Mouse (Mus musculus) kidney, embryonic 15.5 days (tissue): ENCODE measurements around the gene Cpm. TPM values are rescaled to one million over a fixed set of nuclear protein-coding genes. Genes with fewer than 3 reads are reported as not detected.
"Not testable (repeated sequence)": the region's sequence is repeated elsewhere in the genome, so short reads cannot be mapped to it uniquely, and the experiment has no call there.

Experiments used
- ATAC-seq: fragments of 200-750 bp; cut with Nextera tagmentation; replicated peaks from 2 replicates; pipeline ENCODE4 v1.8.0; 2017; ENCODE audit warnings: moderate TSS enrichment; ENCODE audit not compliant: low FRiP score
- H3K27ac ChIP-seq: fragments of 300-500 bp; sonication (generic); 2 replicates; pipeline ENCODE4 v1.5.1; 2015; ENCODE audit warnings: mild to moderate bottlenecking, inconsistent platforms
- H3K27me3 ChIP-seq: fragments of 300-500 bp; sonication (generic); 2 replicates; pipeline ENCODE4 v1.6.1; 2015; ENCODE audit warnings: inconsistent platforms
- H3K36me3 ChIP-seq: fragments of 300-500 bp; sonication (generic); 2 replicates; pipeline ENCODE4 v1.6.1; 2015; ENCODE audit warnings: inconsistent platforms
- H3K4me1 ChIP-seq: fragments of 300-500 bp; sonication (generic); 2 replicates; pipeline ENCODE4 v1.6.1; 2015; ENCODE audit warnings: inconsistent platforms
- H3K4me2 ChIP-seq: fragments of 300-500 bp; sonication (generic); 2 replicates; pipeline ENCODE4 v1.6.1; 2015; ENCODE audit warnings: moderate library complexity, mild to moderate bottlenecking, inconsistent platforms
- H3K4me3 ChIP-seq: fragments of 300-500 bp; sonication (generic); replicated peaks from 2 replicates; pipeline ENCODE4 v1.5.1; 2015; ENCODE audit warnings: mild to moderate bottlenecking, inconsistent platforms
- H3K9ac ChIP-seq: fragments of 300-500 bp; sonication (generic); 2 replicates; pipeline ENCODE4 v1.6.1; 2015; ENCODE audit warnings: mild to moderate bottlenecking, inconsistent platforms
- H3K9me3 ChIP-seq: fragments of 300-500 bp; sonication (generic); replicated peaks from 2 replicates; pipeline ENCODE4 v1.6.1; 2016; ENCODE audit warnings: inconsistent platforms
- WGBS: fragments of 180-500 bp; shearing (Covaris S2); methylation state at CpG from one replicate; pipeline ENCODE4 v1.1.7; 2015; ENCODE audit warnings: mixed read lengths; 5-methylcytosine and 5-hydroxymethylcytosine counted together
- polyA plus RNA-seq: library from polyadenylated mRNA; unstranded; fragments of >200 nt; fragmentation: Nextera tagmentation; extraction: Ambion mirVana; gene quantifications from 2 replicates; pipeline ENCODE4 v1.2.1, GENCODE M21; 2015

Cpm gene
- polyA plus RNA-seq, 1 experiment from 2014 or later, result 31.5 TPM

DNA sequence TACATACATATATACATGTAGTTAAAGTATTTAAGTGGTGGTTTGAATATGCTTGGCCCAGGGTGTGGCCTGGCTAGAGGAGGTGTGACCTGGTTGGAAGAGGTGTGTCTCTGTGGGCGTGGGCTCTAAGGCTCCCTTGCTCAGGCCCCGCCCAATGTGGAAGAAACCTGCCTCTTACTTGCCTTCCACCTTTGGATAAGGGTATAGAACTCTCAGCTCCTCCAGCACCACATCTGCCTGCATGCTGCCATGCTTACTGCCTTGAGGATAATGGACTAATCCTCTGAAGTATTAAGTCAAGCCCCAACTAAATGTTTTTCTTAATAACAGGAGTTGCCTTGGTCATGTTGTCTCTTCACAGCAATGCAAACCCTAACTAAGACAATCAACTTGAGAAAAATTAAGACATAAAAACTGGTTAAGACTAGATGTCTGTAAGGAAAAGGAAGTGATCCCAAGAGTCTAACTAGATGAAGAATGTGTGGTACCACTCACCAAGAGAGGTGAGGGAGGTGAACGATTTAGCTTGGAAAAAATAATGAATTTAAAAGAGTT lies 68.3 kb downstream of the Cpm start:
- WGBS, result 87% methylated on average over 3 of the region's 3 CpGs
- Histone ChIP-seq H3K27ac (no peak overlapping the region), H3K4me3 (no peak overlapping the region), H3K9ac (no peak overlapping the region), H3K27me3 (no peaks in the 10 kb centered on the region), H3K4me1 (no peaks in the 10 kb centered on the region), H3K36me3 (peaks cover 92% of the 10 kb centered on the region), H3K9me3 (no peaks in the 10 kb centered on the region), H3K4me2 (no peak overlapping the region)
- ATAC-seq, result no peak

DNA sequence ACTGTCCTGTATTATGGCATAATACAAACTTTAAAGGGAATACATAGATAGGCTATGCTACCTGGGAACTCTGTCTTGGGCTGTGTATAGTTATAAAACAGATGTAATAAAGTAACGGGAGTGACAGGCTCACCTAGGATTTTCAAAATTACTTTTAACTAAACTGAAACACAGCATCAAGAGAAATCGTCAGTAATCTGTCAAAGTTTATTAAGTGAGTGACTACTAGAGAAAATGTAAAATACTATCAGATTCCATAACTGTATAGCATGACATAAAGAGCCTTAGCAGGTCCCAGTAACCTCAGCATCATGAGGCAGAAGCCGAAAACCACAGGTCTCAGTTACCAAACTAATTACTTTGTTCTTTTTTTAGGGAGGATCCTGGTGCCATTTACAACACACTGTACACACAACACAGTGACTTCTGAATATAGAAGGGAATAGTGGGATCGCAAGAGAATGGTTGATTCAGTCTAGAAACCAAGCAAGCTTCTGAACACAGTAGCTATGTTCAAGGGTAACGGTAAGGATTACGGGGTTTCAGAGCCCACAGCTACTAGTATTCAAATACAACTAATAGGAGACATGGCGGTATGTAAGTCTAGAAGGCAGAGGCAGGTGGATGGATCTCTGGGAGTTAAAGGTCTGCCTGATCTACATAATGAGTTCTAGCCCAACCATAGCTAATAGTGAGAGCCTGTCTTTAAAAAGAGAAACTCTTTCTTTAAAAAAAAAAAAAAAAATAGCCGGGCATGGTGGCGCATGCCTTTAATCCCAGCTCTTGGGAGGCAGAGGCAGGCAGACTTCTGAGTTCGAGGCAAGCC lies 69.2 kb downstream of the Cpm start:
- H3K27ac ChIP-seq, result no peak overlapping the region
- H3K9me3 ChIP-seq, result no peaks in the 10 kb centered on the region
- H3K36me3 ChIP-seq, result peaks cover 94% of the 10 kb centered on the region
- no peaks in the 10 kb centered on the region for H3K27me3 ChIP-seq
- H3K9ac ChIP-seq, result no peak overlapping the region
- no peak overlapping the region for H3K4me3 ChIP-seq
- ATAC-seq, result no peak
- no peaks in the 10 kb centered on the region for H3K4me1 ChIP-seq
- 93% methylated on average over 10 of the region's 10 CpGs for WGBS
- H3K4me2 ChIP-seq, result no peak overlapping the region

- Histone ChIP-seq H3K36me3 (peaks cover 96% of the 10 kb centered on the region), H3K4me1 (no peaks in the 10 kb centered on the region), H3K27ac (no peak overlapping the region), H3K9ac (no peak overlapping the region), H3K9me3 (no peaks in the 10 kb centered on the region), H3K27me3 (no peaks in the 10 kb centered on the region), H3K4me3 (no peak overlapping the region), H3K4me2 (no peak overlapping the region)
- WGBS, result 92% methylated on average over 4 of the region's 4 CpGs
- no peak for ATAC-seq
These were observed 70.6 kb downstream of the Cpm start for GRCm38 (mm10) chr10:117699914-117700313.

GRCm38 (mm10) chr10:117700450-117700849 lies 71.2 kb downstream of the Cpm start:
- ATAC-seq, result no peak
- no peaks in the 10 kb centered on the region for H3K27me3 ChIP-seq

DNA sequence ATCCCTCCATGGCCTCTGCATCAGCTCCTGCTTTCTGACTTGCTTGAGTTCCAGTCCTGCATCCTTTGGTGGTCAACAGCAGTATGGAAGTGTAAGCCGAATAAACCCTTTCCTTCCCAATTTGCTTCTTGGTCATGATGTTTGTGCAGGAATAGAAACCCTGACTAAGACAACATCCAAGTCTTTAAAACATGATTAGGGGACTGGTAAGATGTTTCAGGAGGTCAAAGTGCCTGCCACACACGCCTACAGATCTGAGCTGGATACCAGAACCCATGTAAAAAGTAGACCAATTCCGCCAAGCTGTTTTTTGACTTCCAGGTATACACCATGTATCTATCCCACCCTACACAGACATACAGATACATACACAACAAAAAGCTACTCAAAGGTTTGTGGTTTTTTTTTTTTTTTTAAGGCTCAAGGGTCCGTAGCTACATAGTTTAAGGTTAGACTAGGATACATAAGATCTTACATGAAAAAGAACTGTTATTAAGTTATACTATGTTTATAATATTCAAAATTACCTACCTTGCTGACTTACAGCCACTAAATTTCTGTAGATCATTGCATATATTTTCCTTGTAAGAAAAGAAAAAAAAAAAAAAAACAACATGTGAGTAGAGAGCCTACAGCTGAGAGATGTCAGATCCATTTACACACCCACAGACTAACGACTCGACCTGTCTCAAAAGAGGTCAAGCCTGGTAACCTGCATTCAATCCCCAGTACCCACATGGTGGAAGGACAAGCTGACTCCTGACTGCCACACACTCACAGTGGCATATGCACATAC lies 71.9 kb downstream of the Cpm start:
- 75% methylated on average over 6 of the region's 6 CpGs for WGBS

More at GRCm38 (mm10) chr10:117700450-117700849, 71.2 kb downstream of the Cpm start:
- Histone ChIP-seq H3K4me2 (no peak overlapping the region), H3K9me3 (no peaks in the 10 kb centered on the region), H3K4me1 (no peaks in the 10 kb centered on the region), H3K4me3 (no peak overlapping the region), H3K9ac (no peak overlapping the region), H3K36me3 (peaks cover 96% of the 10 kb centered on the region), H3K27ac (no peak overlapping the region)
- WGBS, result 87% methylated on average over 1 of the region's 1 CpGs

DNA sequence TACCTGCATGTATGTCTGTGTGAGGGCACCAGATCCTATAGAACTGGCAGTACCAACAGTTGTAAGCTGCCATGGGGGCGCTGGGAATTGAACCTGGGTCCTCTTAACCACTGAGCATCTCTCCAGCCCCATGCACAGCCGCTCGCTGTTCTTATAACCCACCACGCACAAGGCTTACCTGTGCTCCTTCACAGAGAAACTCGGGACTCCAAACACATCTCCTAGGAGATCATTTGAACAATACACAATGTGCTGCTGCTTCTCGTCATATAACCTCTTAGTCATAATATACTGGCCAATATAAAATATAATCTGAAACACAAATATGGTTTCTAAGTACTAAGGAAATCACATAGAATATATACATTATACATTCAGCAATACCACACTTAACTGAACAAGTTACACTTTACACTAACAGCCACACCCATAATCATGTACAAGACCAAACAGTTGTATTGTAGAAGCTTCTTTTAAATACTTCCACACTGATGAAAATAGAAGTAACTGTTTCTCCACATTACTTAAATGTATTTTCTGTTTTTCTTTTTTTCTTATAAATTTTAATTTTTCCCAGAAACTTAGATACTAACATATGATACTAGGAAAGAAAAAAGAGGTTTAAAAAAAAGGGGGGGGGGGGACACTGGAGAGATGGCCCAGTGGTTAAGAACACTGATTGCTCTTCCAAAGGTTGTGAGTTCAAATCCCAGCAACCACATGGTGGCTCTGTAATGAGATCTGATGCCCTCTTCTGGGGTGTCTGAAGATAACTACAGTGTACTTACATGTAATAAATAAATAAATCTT lies 72.9 kb downstream of the Cpm start:
- Histone ChIP-seq H3K36me3 (peaks cover 94% of the 10 kb centered on the region), H3K9me3 (no peaks in the 10 kb centered on the region), H3K9ac (no peak overlapping the region), H3K27ac (no peak overlapping the region), H3K4me2 (no peak overlapping the region), H3K4me1 (no peaks in the 10 kb centered on the region), H3K4me3 (no peak overlapping the region), H3K27me3 (no peaks in the 10 kb centered on the region)
- no peak for ATAC-seq
- WGBS, result 97% methylated on average over 6 of the region's 6 CpGs

More for the DNA sequence above, 71.9 kb downstream of the Cpm start:
- ATAC-seq, result no peak
- Histone ChIP-seq H3K9ac (no peak overlapping the region), H3K4me3 (no peak overlapping the region), H3K4me1 (no peaks in the 10 kb centered on the region), H3K9me3 (no peaks in the 10 kb centered on the region), H3K36me3 (peaks cover 94% of the 10 kb centered on the region), H3K27ac (no peak overlapping the region), H3K4me2 (no peak overlapping the region), H3K27me3 (no peaks in the 10 kb centered on the region)

DNA sequence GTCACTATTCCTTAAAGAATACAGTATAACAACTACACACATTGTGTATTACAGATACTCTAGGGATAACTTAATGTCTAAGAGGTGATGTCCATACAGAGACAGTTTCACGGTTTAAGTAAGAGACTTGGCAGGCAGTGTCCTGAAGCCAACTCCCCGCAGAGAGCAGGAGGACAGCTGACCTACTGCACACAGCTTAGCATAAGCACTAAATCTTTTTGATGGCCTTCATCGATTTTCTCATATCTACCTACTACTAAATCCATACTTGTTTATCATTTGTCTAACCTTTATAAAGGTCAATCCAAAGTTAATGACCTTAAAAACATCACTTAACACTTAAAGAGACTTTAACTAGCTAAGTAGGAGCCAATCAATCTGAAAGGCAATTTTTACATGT lies 74.2 kb downstream of the Cpm start:
- no peaks in the 10 kb centered on the region for H3K9me3 ChIP-seq
- no peaks in the 10 kb centered on the region for H3K27me3 ChIP-seq
- no peak overlapping the region for H3K4me2 ChIP-seq
- H3K27ac ChIP-seq, result no peak overlapping the region
- no peak overlapping the region for H3K4me3 ChIP-seq
- 76% methylated on average over 3 of the region's 3 CpGs for WGBS
- no peaks in the 10 kb centered on the region for H3K4me1 ChIP-seq
- ATAC-seq, result no peak
- H3K9ac ChIP-seq, result no peak overlapping the region
- H3K36me3 ChIP-seq, result peaks cover 90% of the 10 kb centered on the region

- not testable (repeated sequence) for ATAC-seq, H3K27ac ChIP-seq, H3K4me1 ChIP-seq, H3K4me2 ChIP-seq, H3K4me3 ChIP-seq, H3K27me3 ChIP-seq, H3K9me3 ChIP-seq, H3K9ac ChIP-seq
- WGBS, result 97% methylated on average over 6 of the region's 6 CpGs
- peaks cover 86% of the 10 kb centered on the region for H3K36me3 ChIP-seq
These were observed 75.1 kb downstream of the Cpm start for GRCm38 (mm10) chr10:117704314-117704963.

- H3K27ac ChIP-seq, result no peak overlapping the region
- H3K27me3 ChIP-seq, result no peaks in the 10 kb centered on the region
- H3K36me3 ChIP-seq, result peaks cover 81% of the 10 kb centered on the region
- no peaks in the 10 kb centered on the region for H3K9me3 ChIP-seq
- H3K9ac ChIP-seq, result no peak overlapping the region
- no peak overlapping the region for H3K4me2 ChIP-seq
- ATAC-seq, result no peak
- H3K4me1 ChIP-seq, result peaks cover 10% of the 10 kb centered on the region
- H3K4me3 ChIP-seq, result no peak overlapping the region
- WGBS, result 95% methylated on average over 6 of the region's 6 CpGs
These were observed 75.7 kb downstream of the Cpm start for GRCm38 (mm10) chr10:117704964-117705335.

- peaks cover 72% of the 10 kb centered on the region for H3K36me3 ChIP-seq
These were observed 76.5 kb downstream of the Cpm start for GRCm38 (mm10) chr10:117705806-117706205.

DNA sequence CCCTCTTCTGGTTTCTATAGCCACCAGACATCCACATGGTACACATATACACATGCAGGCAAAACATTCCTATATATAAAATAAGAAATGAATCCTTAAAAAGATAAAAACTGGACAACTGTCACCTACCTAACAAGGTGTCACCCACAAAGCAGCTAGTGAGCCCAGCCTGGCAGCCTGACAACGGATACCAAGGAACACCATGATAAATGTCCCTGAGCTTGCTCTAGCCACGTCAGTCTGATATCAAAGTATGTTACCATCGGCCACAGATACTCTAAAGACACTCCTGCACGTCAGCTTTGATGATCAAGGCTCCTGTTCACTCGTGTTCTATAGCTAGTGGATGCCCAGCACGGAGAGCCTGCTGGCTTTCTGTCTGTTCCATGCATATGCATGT lies 77.1 kb downstream of the Cpm start:
- H3K36me3 ChIP-seq, result peaks cover 67% of the 10 kb centered on the region
- no peaks in the 10 kb centered on the region for H3K9me3 ChIP-seq
- no peaks in the 10 kb centered on the region for H3K27me3 ChIP-seq
- no peak overlapping the region for H3K27ac ChIP-seq
- 90% methylated on average over 6 of the region's 6 CpGs for WGBS
- H3K4me3 ChIP-seq, result no peak overlapping the region
- no peak for ATAC-seq
- peaks cover 13% of the 10 kb centered on the region for H3K4me1 ChIP-seq
- no peak overlapping the region for H3K9ac ChIP-seq
- no peak overlapping the region for H3K4me2 ChIP-seq

More at GRCm38 (mm10) chr10:117705806-117706205, 76.5 kb downstream of the Cpm start:
- ATAC-seq, result no peak
- no peaks in the 10 kb centered on the region for H3K27me3 ChIP-seq
- H3K4me2 ChIP-seq, result no peak overlapping the region
- H3K27ac ChIP-seq, result no peak overlapping the region
- H3K9me3 ChIP-seq, result no peaks in the 10 kb centered on the region
- H3K4me1 ChIP-seq, result peaks cover 10% of the 10 kb centered on the region
- H3K9ac ChIP-seq, result no peak overlapping the region
- H3K4me3 ChIP-seq, result no peak overlapping the region
